Mouse (Mus musculus): Measurements from ENCODE around the gene Hc. TPM values are rescaled to one million over a fixed set of nuclear protein-coding genes. Genes with fewer than 3 reads are reported as not detected.
A peak's percentile ranks its signal among the peaks of the same experiment; 100 is the strongest.

Gene Hc
- under 1 TPM in 1 of 2 experiments, not detected in 1; 0.40 TPM for total RNA-seq (2021)

DNA sequence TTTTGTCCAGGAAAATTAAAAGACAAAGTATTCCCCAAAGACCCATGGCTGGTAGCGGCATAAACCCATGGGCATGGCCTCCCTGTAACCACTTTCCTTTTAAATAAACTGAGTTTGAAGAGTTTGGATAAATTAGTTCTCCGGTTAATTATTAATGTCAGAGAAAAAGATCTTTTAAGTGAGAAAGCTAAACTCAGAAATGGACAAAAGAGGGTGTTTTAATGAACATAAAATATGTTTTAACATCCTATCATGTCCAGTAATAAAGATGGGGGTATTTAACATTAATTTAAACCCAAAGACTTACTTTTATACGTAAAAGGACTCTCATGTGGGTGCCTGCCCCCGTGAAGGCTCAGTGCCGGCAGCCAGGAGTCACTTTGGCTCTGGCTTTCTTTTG, at the start of gene Hc:
Gene Hc (minus strand): TSS at position 101 of the 400 bp plus-strand sequence.
- DNase-seq (ENCODE audit: extremely low spot score in 1 of 2, low spot score in 1 of 2), result no peak

DNA sequence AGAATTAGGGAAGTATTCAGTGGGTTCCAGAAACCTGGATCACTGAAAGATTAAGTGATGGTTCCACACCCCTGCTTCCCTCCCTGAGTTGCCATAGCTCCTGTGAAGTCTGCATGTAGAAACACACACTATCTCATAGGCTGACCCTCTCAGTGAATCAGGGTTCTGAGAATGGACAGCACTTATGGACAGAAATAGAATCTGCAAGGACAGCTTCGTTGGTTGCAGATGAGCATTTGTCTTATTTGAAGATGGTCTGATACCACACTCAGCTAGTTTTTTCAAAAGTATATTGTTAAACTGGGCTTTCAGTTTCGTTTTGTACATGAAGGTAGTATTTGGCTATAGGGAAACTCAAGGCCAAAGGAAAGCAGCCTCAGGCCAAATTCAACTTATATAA, 49.3 kb upstream of the Hc start:
- no peak for DNase-seq (ENCODE audit: extremely low spot score in 1 of 2, low spot score in 1 of 2)

DNA sequence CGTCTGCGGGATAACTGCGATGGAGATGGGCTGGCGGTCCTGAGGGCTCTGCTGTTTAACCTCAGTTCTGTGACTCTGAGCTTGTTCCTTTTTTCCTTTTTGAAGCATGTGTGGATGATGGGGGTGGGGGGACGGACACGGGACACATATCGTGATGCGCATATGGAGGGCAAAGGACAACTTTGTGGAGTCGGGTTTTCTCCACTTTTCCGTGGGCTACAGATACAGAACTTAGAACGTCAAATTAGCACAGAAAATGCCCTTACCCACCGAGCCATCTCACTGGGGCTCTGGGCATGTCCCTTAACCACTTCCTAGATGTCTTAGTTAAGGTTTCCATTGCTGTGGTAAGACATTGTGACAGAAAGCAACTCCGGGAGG, 48.7 kb upstream of the Hc start:
- DNase-seq (ENCODE audit: extremely low spot score in 1 of 2, low spot score in 1 of 2), result no peak

DNA sequence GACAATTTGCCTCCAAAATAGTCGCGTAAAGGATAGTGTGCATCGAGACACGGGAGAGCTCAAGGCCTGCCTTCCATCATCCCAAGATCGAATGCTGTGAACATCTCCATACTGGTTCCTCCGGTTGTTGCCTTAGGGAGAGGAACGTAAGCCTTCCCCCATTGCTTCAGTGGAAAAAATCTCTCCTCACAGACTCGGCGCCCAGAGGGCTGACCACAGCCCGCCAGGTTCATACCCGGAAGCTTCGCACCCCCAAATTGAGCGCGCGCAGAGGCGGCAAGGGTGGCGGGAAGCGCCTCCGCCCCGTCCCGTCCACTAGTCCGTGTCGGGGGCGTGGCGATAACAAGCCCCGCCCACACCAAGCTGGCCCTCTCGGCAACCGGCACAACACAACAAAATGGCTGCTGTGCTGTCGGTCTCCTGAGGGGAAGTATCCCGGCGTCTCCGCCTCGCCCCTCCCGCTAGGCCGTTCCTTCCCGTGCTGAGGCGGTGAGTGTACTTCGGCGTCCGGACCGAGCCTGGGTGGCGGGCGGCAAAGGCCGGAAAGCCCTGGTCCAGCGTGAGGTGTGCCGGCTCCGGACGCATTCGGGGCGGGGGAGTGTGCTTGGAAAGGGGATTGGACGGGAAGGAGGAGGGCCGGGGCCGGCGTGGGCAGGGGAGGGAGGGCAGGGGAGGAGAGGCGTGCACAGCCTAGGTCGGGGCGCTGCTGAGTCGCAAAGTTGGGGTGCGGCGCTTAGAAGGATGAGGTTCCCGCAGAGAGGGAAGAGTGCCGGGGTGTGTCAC, 48.1 kb upstream of the Hc start, which contains the start of gene Cntrl:
Gene Cntrl (plus strand): TSS at position 352 of the 783 bp plus-strand sequence.
- peak; percentile 87 to 93 for DNase-seq (ENCODE audit: extremely low spot score in 1 of 2, low spot score in 1 of 2)

DNA sequence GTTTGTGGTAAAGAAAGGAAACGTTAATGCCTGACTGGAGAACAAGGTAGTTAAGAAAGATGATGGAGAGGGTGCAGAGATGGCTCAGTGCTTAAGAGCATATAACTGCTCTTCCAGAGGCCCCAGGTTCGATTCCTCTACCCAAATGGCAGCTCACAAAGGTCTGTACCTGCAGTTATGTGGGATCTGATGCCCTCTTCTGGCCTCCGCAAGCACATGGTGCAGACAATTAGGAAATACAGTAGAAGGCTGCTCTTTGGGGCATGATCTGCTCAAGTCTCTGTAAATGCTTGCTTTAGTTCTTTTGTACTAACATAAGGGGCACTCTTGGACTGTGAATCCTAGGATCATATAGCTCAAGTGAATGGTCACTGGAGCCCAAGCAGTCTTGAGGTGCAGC, 47.5 kb upstream of the Hc start:
- DNase-seq (ENCODE audit: extremely low spot score in 1 of 2, low spot score in 1 of 2), result peak in 1 of 2 experiments; percentile 35

DNA sequence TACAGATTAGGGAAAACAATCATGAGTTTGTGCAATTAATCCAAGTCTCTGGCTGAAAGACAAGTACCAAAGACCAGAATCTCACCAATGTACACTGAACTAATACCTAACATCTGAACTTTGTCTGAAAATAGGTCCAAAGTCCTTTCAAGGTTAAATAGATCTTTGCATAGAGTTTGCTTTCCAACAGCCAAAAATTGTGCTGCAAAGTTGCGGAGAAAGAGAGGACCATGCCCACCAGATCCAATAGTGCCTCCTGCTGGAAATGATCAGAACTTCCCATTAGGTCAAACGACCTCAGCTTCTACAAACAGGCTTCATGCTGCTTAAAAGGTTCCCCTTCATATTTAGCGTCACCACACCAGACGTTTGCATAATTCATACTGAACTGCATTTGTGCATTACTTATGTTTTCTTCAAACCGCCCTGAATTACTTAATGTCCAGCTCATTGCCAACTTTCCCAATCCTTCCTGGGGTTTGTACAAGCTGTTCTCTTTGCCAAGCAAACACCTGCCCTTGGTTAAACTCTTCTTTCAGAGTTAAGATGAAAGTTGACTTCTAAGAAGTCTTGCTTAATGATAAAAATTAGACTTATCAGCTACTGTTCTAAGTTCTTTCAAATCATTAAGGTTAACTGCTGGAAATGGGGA, 46.9 kb upstream of the Hc start:
- peak in 1 of 2 experiments; percentile 11 for DNase-seq (ENCODE audit: extremely low spot score in 1 of 2, low spot score in 1 of 2)

DNA sequence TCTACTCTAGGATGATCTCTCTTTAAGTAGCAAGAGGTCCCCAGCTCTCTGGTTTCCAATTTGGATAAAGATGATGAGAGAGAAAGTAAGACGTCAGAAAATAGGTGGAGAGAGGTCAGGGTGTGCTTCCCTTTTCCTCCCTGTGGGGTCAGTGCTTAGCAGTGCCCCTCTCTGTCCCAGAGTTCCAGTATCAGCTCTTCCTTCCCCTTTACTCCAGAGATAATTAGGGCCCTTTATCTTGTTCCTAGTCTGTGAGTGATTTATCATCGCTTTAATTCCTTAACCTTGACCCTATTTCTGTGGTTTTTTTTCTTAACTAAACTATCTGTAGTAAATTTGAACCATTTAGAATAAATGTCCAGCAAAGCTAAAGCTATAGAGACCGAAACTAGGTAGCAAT, 43.6 kb upstream of the Hc start:
- DNase-seq (ENCODE audit: extremely low spot score in 1 of 2, low spot score in 1 of 2), result no peak

DNA sequence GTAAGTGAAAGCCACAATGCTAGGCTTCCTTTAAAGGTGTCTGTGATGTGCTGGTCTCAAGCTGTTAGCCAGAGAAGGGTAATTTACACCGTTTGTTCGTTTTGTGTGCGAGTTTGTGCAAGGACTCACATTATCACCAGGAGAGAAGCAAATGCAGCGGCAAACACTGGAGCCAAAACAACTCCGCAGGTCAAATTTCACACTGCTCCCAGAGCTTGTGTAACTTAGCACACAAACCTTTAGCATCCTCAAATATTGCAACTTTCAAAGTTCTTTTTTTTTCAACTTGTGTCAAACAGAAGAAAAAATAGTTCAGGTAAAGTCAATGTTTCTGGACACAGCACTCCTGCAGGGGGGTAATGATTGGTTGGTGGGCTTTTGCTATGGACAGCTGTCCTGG, 42.3 kb upstream of the Hc start:
- no peak for DNase-seq (ENCODE audit: extremely low spot score in 1 of 2, low spot score in 1 of 2)

DNA sequence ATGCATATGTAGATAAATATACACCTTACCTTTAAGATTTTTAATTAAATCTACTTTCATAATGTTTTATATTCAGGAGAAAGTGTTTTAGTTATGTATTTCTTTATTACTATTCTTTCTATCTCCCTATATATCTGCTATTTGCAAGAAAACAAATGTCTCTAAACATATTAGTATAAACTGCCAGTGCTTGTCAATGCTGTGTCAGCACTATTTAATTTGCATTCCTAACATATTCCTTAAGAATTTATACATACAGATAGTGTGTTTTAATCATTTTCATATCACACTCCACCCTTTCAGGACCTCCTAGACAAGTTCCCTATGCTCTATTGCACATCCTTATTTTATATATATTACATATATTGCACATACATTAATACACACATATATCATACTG, 41.5 kb upstream of the Hc start:
- no peak for DNase-seq (ENCODE audit: extremely low spot score in 1 of 2, low spot score in 1 of 2)

DNA sequence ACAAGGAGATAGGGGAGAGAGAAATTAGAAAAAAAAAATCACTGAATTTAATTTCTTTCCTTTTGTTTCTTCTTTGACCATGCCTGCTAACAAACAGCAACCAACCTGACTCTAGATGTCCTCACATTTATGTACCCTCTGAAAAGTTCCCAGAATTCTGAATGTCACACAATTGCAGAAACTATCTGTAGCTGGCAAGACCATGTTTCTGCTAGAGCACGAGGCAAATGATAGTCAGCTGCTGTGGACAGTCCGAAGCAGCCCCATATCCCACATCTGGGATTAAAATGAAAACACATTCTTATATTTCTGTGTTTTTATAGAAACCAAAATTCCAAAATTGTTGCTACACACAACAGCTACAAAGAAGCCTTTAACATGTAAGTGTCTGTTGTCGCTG, 40.2 kb upstream of the Hc start, which contains the start of gene AI182371:
Gene AI182371 (minus strand): TSS at position 101 of the 400 bp plus-strand sequence.
- DNase-seq (ENCODE audit: extremely low spot score in 1 of 2, low spot score in 1 of 2), result no peak

DNA sequence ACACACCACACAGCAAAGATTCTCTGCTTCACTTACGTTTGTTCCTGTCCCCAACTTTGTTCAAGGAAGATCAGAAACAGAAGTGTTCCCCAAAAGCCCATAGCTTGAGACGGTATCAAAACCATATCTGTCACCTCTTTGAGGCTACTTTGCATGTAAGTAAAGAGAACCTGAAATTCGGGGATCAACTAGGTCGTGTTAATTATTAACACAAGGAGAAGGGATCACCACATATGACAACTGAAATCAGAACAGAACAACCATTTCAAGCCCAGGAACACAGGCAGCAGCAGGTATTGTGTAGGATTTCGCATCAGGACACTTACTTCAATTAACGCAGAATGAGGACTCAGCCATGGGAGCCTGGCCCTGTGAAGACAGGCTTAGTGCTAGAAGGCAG, 39.3 kb upstream of the Hc start:
- no peak for DNase-seq (ENCODE audit: extremely low spot score in 1 of 2, low spot score in 1 of 2)

DNA sequence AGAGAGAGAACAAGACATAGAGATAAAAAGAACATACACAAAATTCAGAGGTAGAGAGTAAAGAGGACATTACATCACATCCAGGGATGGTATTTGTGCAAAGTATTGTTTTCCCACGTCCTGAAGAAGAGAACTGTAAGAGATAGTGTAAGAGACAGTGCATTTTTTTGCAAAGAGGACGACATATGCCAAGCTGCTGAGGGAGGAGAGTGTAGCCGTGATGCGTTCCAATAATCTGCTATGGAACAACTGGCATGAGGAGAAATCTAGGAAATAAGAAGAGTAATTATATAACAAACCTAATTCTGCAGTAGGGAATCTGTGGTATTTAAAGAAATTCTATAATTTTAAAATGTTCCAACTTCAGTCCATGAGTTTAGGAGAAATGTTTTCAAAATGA, 26.2 kb upstream of the Hc start:
- DNase-seq (ENCODE audit: extremely low spot score in 1 of 2, low spot score in 1 of 2), result no peak

DNA sequence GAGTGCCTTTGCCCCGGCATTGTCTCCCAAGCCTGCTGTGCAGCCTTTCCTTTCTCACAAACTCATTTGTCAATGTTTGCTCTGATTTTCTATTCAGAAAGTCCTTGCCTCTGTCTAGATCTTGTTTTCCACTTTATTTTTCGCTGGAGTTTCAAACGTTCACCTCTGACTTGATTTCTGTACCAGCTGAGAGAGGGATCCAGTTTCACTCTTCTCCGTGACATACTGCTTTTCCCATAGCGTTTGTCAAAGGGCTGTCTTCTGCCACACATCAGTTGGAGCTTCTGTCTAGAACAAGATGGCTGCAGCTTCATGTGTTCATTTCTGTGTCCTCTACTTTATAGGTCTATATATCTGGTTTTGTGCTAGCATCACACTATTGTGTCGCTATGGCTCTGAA, 17.9 kb upstream of the Hc start:
- DNase-seq (ENCODE audit: extremely low spot score in 1 of 2, low spot score in 1 of 2), result no peak

DNA sequence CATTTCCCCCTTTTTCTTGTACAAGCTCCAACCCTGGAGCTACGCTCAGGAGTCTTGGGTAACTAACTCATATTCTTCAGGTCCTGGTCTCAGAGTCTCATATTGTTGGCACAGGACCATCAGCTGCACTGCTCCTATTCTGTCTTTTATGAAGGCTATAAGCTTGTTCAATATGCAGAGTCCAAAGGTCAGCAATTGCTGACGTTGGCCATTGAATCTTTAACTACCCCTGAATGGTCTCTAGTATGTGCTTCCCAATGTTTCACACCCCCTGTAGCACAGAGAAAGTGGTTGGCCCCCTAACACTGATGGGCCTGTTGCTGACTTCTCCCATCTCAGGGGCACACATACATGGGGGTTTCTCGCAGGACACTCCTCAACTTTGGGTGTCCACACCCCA, 13.1 kb upstream of the Hc start:
- DNase-seq (ENCODE audit: extremely low spot score in 1 of 2, low spot score in 1 of 2), result no peak

DNA sequence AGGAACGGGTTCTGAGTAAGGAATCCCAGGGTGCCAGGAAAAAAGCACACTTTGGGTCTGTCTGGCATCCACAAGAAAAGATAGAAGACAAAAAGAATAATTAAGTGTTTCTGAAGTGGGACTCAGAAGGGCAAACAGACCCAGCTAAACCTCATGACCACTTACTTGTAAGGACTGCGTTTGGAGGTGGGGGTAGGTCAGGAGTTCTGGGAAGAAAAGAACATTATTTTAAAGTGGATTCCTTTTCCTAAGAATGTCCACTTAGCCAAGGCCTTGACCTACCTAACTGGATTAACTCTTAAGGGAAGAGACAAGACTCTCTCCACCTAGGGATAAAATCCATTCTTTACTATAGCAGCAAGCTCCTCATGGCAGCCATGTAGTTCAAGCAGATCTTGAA, 11.3 kb upstream of the Hc start:
- no peak for DNase-seq (ENCODE audit: extremely low spot score in 1 of 2, low spot score in 1 of 2)

DNA sequence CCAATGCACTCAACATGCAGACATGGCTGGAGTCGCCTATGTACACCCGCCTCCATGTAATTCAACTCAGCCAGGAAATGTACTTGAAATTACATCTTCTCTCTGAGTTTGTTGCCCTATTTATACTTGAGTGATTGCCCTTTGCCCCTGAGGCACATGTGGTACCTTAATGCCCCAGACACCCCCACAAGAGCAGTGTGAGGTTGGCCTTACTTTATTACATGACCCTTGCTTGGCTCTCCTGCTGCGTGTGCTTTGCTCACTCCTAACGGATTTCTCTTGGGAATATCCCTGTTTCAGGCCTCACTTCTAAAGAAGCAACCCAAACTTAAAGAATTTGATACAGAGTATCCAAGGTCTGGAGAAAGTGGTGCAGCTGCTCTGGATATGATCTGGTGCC, 9.0 kb upstream of the Hc start:
- DNase-seq (ENCODE audit: extremely low spot score in 1 of 2, low spot score in 1 of 2), result no peak

DNA sequence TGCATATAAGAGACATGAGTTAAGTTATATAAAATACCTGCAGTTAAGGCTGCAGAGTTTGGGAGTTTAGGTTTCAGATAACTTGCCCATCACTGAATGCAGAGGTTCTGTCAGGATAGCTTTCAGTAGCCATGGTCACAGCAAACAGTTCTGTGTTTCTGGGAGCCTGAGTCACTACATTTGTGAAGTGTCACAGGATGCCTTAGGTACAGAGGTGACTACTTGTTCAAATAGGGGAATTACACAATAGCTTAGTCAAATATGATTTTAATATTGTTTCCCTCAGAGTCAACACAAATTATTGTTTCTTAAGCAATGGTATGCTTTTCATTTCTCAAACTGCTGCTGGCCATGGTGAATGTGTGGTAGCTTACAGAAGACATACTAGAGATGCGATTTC, 7.9 kb upstream of the Hc start:
- no peak for DNase-seq (ENCODE audit: extremely low spot score in 1 of 2, low spot score in 1 of 2)

DNA sequence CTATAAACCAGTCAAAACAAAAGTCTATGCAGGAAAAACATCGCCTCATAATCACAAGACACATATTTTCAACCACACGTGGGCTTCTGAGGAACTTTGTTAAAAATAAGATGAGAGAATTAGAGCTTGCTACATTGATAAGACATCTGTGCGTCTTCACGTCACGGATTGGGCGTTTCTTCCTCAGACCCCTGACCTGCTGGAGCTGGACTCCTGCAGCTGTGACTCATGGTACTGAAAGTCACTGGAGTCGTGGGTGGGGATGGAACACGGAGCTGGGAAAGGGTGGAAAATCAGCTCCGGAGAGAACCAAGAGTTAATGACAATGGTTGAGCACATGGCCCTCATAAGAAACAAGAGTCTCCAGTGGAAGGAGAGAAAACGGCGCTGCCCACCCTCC, 5.9 kb upstream of the Hc start:
- no peak for DNase-seq (ENCODE audit: extremely low spot score in 1 of 2, low spot score in 1 of 2)

DNA sequence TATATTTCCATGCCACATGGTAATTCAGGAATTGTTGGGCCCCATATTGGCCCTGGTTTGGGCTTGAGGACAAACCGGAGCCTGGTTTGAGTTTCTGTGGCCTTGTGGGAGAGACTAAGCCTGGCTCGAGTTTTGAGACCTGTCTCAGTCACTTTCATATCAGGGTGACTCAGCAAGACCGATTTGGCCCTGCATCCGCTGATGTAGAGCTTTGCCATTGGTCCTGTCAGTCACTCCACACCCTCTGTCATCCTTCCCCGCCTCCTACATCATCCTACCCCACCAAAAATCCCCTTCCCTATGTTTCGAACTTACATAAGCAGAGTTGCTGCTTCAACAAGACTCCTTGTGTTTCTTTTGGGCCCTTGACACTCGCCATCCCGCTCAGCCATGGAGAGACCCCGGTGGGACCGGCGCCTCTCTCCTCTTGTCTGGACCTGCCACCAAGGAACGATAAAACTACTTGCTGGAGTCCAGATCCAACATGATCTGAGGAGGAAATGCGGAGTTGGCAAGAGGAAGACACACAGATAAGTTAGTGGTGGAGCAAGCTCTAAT, 5.4 kb upstream of the Hc start:
- no peak for DNase-seq (ENCODE audit: extremely low spot score in 1 of 2, low spot score in 1 of 2)

DNA sequence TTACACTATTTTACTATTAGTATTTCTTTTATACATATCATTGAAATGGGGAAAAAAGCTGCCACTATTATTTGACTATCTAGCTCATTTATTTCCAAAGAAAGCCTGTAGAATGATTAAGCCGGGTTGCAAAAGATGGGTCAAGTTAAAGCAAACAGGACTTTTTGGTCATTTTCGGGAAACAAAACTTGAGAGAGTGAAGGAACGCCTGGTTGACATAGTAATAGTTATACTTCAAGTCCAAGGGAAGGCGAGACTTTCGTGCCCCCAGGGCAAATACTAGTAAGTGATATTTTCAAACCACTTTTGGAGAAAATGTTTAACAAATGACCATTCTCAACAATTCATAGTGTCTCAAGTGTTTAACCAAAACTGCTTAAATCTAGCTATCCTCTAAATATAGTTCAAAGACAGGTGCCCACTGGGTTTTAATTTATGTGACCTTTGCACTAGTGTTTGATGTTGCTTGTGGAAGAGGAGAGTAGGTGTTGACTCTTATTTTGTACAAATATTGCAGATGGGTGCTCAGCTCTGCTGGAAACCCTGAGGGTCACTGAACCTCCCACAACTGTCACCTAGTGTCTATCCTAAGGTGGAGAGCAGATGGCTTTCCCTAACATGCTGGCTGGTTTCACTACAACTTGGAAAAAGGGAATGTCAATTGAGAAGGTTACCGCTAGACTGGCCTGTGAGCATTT, 2.2 kb upstream of the Hc start:
- DNase-seq (ENCODE audit: extremely low spot score in 1 of 2, low spot score in 1 of 2), result no peak

DNA sequence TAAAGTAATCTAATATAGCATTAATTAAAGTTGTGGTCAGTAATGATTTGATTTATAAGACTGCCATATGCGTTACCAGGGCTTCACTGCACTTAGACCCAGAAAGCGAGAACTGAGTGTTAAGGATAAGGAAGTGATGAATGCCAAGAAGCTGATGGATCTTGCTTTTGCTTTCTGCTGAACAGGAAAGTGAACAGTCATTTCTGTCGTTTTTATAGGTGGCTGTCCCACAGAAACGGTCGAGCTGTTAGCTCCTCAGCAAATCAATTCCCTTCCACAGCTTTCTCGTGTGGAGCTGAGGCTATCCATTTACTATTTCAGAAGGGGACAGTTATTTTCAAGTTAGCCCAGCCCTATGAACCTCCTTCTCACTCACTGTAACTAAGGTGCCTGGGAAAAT, 341 bp downstream of the Hc start:
- no peak for DNase-seq (ENCODE audit: extremely low spot score in 1 of 2, low spot score in 1 of 2)
